In the genomic region with DNA sequence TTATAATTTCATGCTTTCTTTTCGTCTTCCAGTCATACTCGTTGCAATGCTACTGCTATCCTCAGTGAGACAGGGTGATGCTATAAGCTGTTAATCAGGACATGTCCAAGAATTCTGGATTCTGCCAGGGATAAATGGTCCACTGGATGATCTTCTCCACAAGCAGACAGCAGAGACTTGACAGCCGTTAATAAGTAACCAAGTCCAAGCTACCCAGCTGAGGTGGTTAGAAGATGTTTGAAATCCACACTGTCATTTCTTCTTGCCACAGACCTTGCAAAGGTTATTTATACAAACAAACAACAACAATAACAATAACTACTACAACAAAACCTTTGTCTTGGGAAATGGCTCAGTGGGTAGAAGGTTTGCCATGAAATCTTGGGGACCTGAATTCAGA, we compare ENCODE assay signal across 21 mouse cellular contexts.
A peak's percentile ranks its signal among the peaks of the same experiment; 100 is the strongest.
DNase-seq lines count a peak whose midpoint lies in the region; ATAC-seq and TF ChIP-seq lines count a peak whose summit lies in the region.
"Had no signal": no experiment of that assay in that cellular context is flagged by ENCODE, and none has a peak within 500 bp of the region (broad histone marks: within the 10 kb centered on the region; RNA-seq: fewer than 3 reads in every experiment).

No protein-coding gene starts in this region.

- POLR2A ChIA-PET in Patski (lab: Charles Lee), result interaction anchor here (0.6 kb wide), 1 partner anchor 450 kb away, joined by 3 read pairs; no protein-coding TSS in a partner anchor

- WGBS in kidney, adult 2 months, result 56% methylated on average over 3 of the region's 3 CpGs
- 89% methylated on average over 3 of the region's 3 CpGs for WGBS in midbrain, embryonic 11.5 days
- WGBS in midbrain, embryonic 10.5 days, result 91% methylated on average over 3 of the region's 3 CpGs

- no peak overlapping the region for H3K4me2 ChIP-seq in midbrain, embryonic 11.5 days

- no peaks in the 10 kb centered on the region for H3K9me3 ChIP-seq in midbrain, embryonic 11.5 days (ENCODE audit: control insufficient read depth, low read length)
- H3K9me3 ChIP-seq in midbrain, embryonic 10.5 days (replicated peaks), result no peaks in the 10 kb centered on the region

- no peak for TF ChIP-seq CTCF in kidney, adult 2 months (conservative IDR thresholded peaks at IDR 0.05; ENCODE audit: insufficient read depth, insufficient read length, low read depth, low read length)
- TF ChIP-seq CTCF in Patski (IDR thresholded peaks at IDR 0.05), result no peak

- no peak overlapping the region for H3K4me3 ChIP-seq in kidney, adult 2 months (ENCODE audit: insufficient read depth, low read depth, low read length)
- no peak overlapping the region for H3K4me3 ChIP-seq in midbrain, embryonic 11.5 days (ENCODE audit: low read depth, low read length)
- no peak overlapping the region for H3K4me3 ChIP-seq in midbrain, embryonic 10.5 days

- no peak overlapping the region for H3K9ac ChIP-seq in midbrain, embryonic 11.5 days (ENCODE audit: low read length)

- H3K4me1 ChIP-seq in kidney, adult 2 months (ENCODE audit: control insufficient read depth, insufficient read depth, low read length), result no peaks in the 10 kb centered on the region; the same call in 1 of the 2 replicates
- H3K4me1 ChIP-seq in midbrain, embryonic 11.5 days (ENCODE audit: control insufficient read depth, insufficient read depth, low read length), result peaks cover 8% of the 10 kb centered on the region
- H3K4me1 ChIP-seq in midbrain, embryonic 10.5 days, result peaks cover 12% of the 10 kb centered on the region

- DNase-seq in kidney, adult 2 months, result peak; percentile 51
- no peak for DNase-seq in kidney, postnatal 25 days
- DNase-seq in midbrain, embryonic 11.5 days (ENCODE audit: low spot score, missing footprints), result peak; percentile 57
- DNase-seq in midbrain, embryonic 10.5 days (ENCODE audit: low spot score), result no peak
- no peak for DNase-seq in Patski (ENCODE audit: low read depth, low spot score)
- DNase-seq in left cerebral cortex, adult 9 months (ENCODE audit: low spot score in 2 of 2), result no peak
- DNase-seq: adrenal gland, adult 2 months; adrenal gland, adult 8-10 months; adrenal gland, postnatal 10 days; adrenal gland, postnatal 14 days; adrenal gland, postnatal 25 days; adrenal gland, postnatal 36 days; B cell, adult 2 months; cerebellum, adult 11 months; cerebellum, adult 11-12 months; cerebellum, adult 18-20 months; cerebellum, adult 2 months had no signal

- H3K27me3 ChIP-seq in kidney, adult 2 months (replicated peaks; ENCODE audit: control insufficient read depth, insufficient read depth, low read length), result no peaks in the 10 kb centered on the region
- no peaks in the 10 kb centered on the region for H3K27me3 ChIP-seq in midbrain, embryonic 11.5 days (ENCODE audit: control insufficient read depth, insufficient read depth, low read length)
- H3K27me3 ChIP-seq in midbrain, embryonic 10.5 days (ENCODE audit: low read depth, poor library complexity, severe bottlenecking), result no peaks in the 10 kb centered on the region
- H3K27me3 ChIP-seq in Patski, result no peaks in the 10 kb centered on the region
- H3K27me3 ChIP-seq: CH12.LX had no signal

- TF ChIP-seq POLR2A in kidney, adult 2 months (IDR thresholded peaks at IDR 0.05; ENCODE audit: low read depth, low read length), result no peak

- no peaks in the 10 kb centered on the region for H3K36me3 ChIP-seq in kidney, adult 2 months (ENCODE audit: control insufficient read depth, insufficient read depth, low read length)
- no peaks in the 10 kb centered on the region for H3K36me3 ChIP-seq in midbrain, embryonic 11.5 days (ENCODE audit: control insufficient read depth, insufficient read depth, low read length)
- no peaks in the 10 kb centered on the region for H3K36me3 ChIP-seq in midbrain, embryonic 10.5 days
- H3K36me3 ChIP-seq: G1E had no signal

- CTCF ChIA-PET in Patski (lab: Charles Lee), result interaction anchor here (1.3 kb wide), 1 partner anchor 435 kb away, joined by 3 read pairs; no protein-coding TSS in a partner anchor

- H3K27ac ChIP-seq in kidney, adult 2 months (ENCODE audit: insufficient read depth, low read depth, low read length), result no peak overlapping the region
- H3K27ac ChIP-seq in midbrain, embryonic 11.5 days (ENCODE audit: low read depth, low read length), result no peak overlapping the region
- H3K27ac ChIP-seq in midbrain, embryonic 10.5 days (replicated peaks), result no peak overlapping the region

- no peak for ATAC-seq in midbrain, embryonic 11.5 days (ENCODE audit: low FRiP score)
- peak; percentile 17 for ATAC-seq in Patski
- ATAC-seq: activated CD4-positive, CD25-positive, alpha-beta regulatory T cell, adult 4 months; CD4-positive, CD25-positive, alpha-beta regulatory T cell, adult 4 months had no signal

- in situ Hi-C loops in Patski (cut with MboI; ENCODE audit: low pct_unique_long_range_greater_than_20kb), result loop anchor here (10.0 kb wide), 1 partner anchor 462 kb away; no protein-coding TSS in a partner anchor

Comparison
In these comparisons a context has a peak if more than half of its experiments do, and no peak if none do; other contexts are left out.
1. DNase-seq: peak in kidney, adult 2 months (single experiment) and midbrain, embryonic 11.5 days (single experiment); none in kidney, postnatal 25 days (0 of 2), midbrain, embryonic 10.5 days (single experiment), Patski (single experiment) and left cerebral cortex, adult 9 months (0 of 2).